Mouse (Mus musculus) T-cell, adult 66 days (primary cell): ENCODE results near the gene Ccnk. TPM values are rescaled to one million over a fixed set of nuclear protein-coding genes. Genes with fewer than 3 reads are reported as not detected.

ENCODE experiments used
- total RNA-seq, 2 experiments: library from RNA; stranded (reverse); gene quantifications; 3 replicates in 1 of 2; 4 replicates in 1 of 2; pipeline ENCODE4 v1.2.4; 2023

Ccnk gene
- total RNA-seq, result 10 to 100 TPM; 80.2 to 81.2 TPM

DNA sequence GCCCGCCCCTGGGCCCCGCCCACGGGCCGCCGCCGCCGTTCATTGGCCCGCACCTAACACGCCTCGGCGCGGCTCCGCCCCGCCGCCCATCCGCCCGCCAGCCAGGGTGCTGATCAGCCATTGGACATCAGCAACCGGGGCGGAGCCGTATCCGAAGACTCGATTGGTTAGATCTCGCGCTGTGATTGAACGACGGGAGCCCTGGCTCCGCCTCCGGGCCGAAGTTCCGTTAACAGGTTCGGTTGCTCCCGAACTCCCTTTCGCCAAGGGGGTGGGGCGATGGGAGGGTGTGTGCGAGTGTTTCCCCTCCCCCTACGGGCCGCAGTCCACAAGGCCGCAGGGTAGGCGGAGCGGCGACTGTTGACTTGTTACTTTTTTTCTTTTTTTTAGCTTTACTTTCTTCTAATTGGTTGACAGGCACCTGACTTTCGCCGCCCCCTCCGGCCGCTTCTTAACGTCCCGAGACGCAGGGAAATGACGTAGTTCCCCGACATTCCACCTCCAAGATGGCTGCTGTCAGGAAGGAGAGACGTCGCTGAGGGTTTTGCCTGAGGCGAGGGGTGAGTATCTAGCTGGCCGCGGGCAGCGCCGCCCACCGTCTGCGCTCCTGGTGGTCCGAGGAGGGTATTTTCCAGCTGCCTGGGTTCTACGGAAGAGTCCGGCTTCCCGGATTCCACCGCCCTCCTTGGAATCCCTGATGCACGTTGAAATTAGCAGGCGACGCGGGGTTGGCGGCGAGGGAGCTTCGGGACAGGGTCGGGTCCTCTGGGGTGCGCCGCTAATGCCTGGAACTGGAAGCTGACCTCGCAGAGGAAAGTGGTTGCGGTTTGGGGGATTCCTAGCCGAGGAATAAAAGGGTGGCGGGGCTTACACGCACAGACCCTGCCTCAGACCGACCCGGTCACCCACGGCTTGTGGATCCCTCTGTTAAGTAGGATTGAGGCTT, at the start of gene Ccnk:
Ccnk (plus strand) TSS at position 259 of the 946 bp plus-strand sequence.

GRCm38 (mm10) chr12:108179246-108179320, 296 bp upstream of the Ccnk start, which contains the start of gene Setd3:
Gene Setd3 (minus strand): TSS chr12:108179314.

Other genes starting within 250 kb of the Ccnk start
- gene Bcl11b, start 176.0 kb upstream of the Ccnk start, total RNA-seq, result 100 to 1,000 TPM; 226 to 255 TPM
- 10 to 100 TPM; 80.1 to 83.1 TPM for gene Setd3, start 265 bp upstream of the Ccnk start, total RNA-seq
- gene Ccdc85c, start 95.8 kb downstream of the Ccnk start, total RNA-seq, result 1 to 10 TPM; 1.7 to 2.0 TPM
- gene Hhipl1, start 126.7 kb downstream of the Ccnk start, total RNA-seq, result not detected
- not detected for gene Cyp46a1, start 154.8 kb downstream of the Ccnk start, total RNA-seq
- gene Eml1, start 191.4 kb downstream of the Ccnk start, total RNA-seq, result not detected